In the genomic region with DNA sequence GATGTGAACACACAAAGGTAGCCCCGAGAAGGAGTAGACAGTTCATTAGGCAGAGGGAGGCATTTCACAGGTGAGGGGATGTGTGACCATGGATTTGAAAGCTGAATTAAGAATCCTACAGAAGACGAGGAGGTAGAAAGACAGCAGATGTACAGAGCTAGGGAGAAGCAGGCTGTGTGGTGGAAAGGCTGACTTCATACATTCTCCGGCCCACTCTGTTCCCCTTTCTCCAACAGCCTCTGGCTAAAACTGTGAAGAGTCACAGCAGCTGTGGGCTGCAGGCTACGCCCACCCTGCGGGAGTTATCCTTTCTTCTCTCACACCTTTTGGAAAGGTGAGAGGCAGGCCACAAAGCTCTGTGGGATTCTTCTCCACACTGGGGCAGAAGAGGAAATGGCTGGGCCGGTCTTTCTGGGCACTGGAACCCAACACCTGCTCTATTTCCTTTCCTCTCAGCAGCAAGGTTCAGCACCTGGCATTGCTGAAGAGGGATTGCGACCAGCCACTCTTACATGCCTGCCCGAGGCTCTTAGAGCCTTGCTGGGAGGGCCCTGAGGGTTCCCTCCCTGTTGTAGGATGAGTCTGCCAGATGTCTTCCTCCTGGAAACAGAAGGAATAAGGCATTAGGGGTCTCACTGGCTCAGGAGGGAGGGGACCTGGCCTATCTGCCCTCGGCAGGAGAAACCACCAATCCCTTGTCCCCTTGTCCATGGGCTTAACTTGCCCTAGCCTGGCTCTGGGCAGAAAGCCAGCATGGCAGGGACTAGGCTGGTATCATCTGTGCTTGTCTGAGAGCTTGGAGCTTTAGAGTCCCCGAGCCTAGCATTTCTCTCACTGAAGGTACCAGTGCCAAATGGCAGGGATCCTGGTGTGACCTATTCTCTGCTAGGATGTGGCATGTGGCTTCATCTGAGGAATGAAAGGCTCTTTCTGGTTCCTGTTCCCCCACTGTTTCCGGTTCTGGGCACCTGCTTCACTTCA, we compare ENCODE assay signal across 14 mouse cellular contexts. TPM values are rescaled to one million over a fixed set of nuclear protein-coding genes. Genes with fewer than 3 reads are reported as not detected.
DNase-seq lines count a peak whose midpoint lies in the region; ATAC-seq lines count a peak whose summit lies in the region.
"Had no signal": no experiment of that assay in that cellular context is flagged by ENCODE, and none has a peak within 500 bp of the region (broad histone marks: within the 10 kb centered on the region; RNA-seq: fewer than 3 reads in every experiment).

No protein-coding gene starts in this region.

- H3K36me3 ChIP-seq in neural tube, embryonic 13.5 days = no peaks in the 10 kb centered on the region
- H3K36me3 ChIP-seq: embryonic facial prominence, embryonic 13.5 days had no signal

- H3K9ac ChIP-seq in neural tube, embryonic 13.5 days = no peak overlapping the region
- H3K9ac ChIP-seq: embryonic facial prominence, embryonic 13.5 days had no signal

- H3K4me3 ChIP-seq in neural tube, embryonic 13.5 days = no peak overlapping the region
- H3K4me3 ChIP-seq: embryonic facial prominence, embryonic 13.5 days; myocyte had no signal

- intact Hi-C loops in heart, postnatal 25 days (cut with DNase I) = no loop called here

- H3K9me3 ChIP-seq in neural tube, embryonic 13.5 days = no peaks in the 10 kb centered on the region
- H3K9me3 ChIP-seq: embryonic facial prominence, embryonic 13.5 days had no signal

- 0 out of 2 replicates have a peak, but pooled peaks cover 6% of the 10 kb centered on the region for H3K4me1 ChIP-seq in neural tube, embryonic 13.5 days (replicated peaks)
- H3K4me1 ChIP-seq: embryonic facial prominence, embryonic 13.5 days had no signal

- peak; percentile 10; the same call in 1 of the 2 replicates for ATAC-seq in neural tube, embryonic 13.5 days (ENCODE audit: low read depth)
- ATAC-seq: Patski had no signal

- peak; percentile 91 for DNase-seq in heart, adult 11 months
- no peak for DNase-seq in heart, postnatal 25 days (ENCODE audit: low spot score)
- DNase-seq in neural tube, embryonic 10.5 days (ENCODE audit: extremely low spot score, low spot score) = no peak
- DNase-seq in cerebellum, postnatal 10 days = peak; percentile 97 to 98
- DNase-seq in thymus, postnatal 14 days = peak; percentile 26
- no peak for DNase-seq in urinary bladder, postnatal 25 days (ENCODE audit: low spot score)
- no peak for DNase-seq in spleen, adult 12 weeks (ENCODE audit: low spot score)
- DNase-seq: liver; lung, postnatal 4 days had no signal

- no peaks in the 10 kb centered on the region for H3K27me3 ChIP-seq in neural tube, embryonic 13.5 days
- H3K27me3 ChIP-seq: embryonic facial prominence, embryonic 13.5 days had no signal

- H3K4me2 ChIP-seq in neural tube, embryonic 13.5 days = no peak overlapping the region
- H3K4me2 ChIP-seq: embryonic facial prominence, embryonic 13.5 days had no signal

- H3K27ac ChIP-seq in neural tube, embryonic 13.5 days (replicated peaks) = no peak overlapping the region
- H3K27ac ChIP-seq: embryonic facial prominence, embryonic 13.5 days had no signal

- WGBS in neural tube, embryonic 13.5 days = 73% methylated on average over 11 of the region's 11 CpGs

RNA-seq across cellular contexts. Expression of a gene that starts 42.5 kb away (rescaled TPM):
- total RNA-seq in heart, postnatal 25 days (2021) = under 1 TPM in 1 of 2 experiments, not detected in 1; 0.45 TPM
- polyA plus RNA-seq in neural tube, embryonic 13.5 days (2015; fragmentation: Nextera tagmentation; extraction: Ambion mirVana) = 0.22 and 0.45 TPM in 2 replicates
- total RNA-seq: hematopoietic stem cell, adult 5-6 weeks had no signal

RNA-seq across cellular contexts. Expression of a gene that starts 46.6 kb away (rescaled TPM):
- not detected for total RNA-seq in heart, postnatal 25 days (2021)
- polyA plus RNA-seq in neural tube, embryonic 13.5 days (2015; fragmentation: Nextera tagmentation; extraction: Ambion mirVana) = not detected in 2 replicates
- total RNA-seq: hematopoietic stem cell, adult 5-6 weeks had no signal

Comparison
In these comparisons a context has a peak if more than half of its experiments do, and no peak if none do; other contexts are left out.
1. DNase-seq: peak in heart, adult 11 months (single experiment), cerebellum, postnatal 10 days (2 of 2) and thymus, postnatal 14 days (single experiment); none in heart, postnatal 25 days (single experiment), neural tube, embryonic 10.5 days (single experiment), urinary bladder, postnatal 25 days (single experiment) and spleen, adult 12 weeks (single experiment).